Mouse (Mus musculus): ENCODE measurements at regions not wholly inside any gene's neighbourhood (a gene's known extent, or its start where the extent isn't known, plus 50 kb on each side); places are given as distances from the start of the nearest gene placed in this dataset.
"Not testable (repeated sequence)": the region's sequence is repeated elsewhere in the genome, so short reads cannot be mapped to it uniquely, and the experiment has no call there.

DNA sequence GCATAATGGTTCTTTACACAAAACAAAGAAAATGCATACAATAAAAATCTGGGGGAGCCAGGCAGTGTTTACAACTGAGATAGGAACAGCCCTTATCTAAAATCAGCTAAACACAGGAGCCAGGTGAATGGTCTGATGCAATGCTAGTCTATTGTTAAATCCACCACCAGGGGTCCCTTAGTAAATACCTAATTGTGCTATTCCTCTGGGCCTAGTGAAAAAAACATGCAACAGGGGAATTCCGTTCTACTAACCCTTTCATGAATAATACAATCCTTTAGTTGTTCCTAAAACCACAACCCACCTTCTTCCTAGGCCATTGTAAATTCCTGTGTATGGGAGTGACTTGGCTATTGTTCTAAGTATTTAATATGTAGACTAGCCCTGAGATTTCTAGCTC, 1486.2 kb downstream of the Zfp704 start:
- TF ChIP-seq CTCF (IDR thresholded peaks at IDR 0.05; ENCODE audit: insufficient read depth, low read length); POLR2A (IDR thresholded peaks at IDR 0.05; ENCODE audit: borderline replicate concordance, extremely low read depth, low read depth, low read length): not testable (repeated sequence)
